Mouse (Mus musculus): ENCODE measurements around the gene Map1lc3a. TPM values are rescaled to one million over a fixed set of nuclear protein-coding genes. Genes with fewer than 3 reads are reported as not detected.
A peak's percentile ranks its signal among the peaks of the same experiment; 100 is the strongest.

The Map1lc3a gene
- total RNA-seq (2014; fragmentation: Nextera tagmentation) (0.60 and 2.2 TPM in 2 replicates), total RNA-seq (2017) (1.1 and 1.3 TPM in 2 replicates)

- ATAC-seq (replicated peaks; ENCODE audit: poor library complexity, severe bottlenecking) = peak; percentile 84
These were observed at the start of gene Map1lc3a for GRCm38 (mm10) chr2:155276195-155276594. Map1lc3a (plus strand) TSS chr2:155276297.

GRCm38 (mm10) chr2:155235746-155236361, 40.2 kb upstream of the Map1lc3a start:
- peak; percentile 34 for ATAC-seq (replicated peaks; ENCODE audit: poor library complexity, severe bottlenecking)

- peak; percentile 96 for ATAC-seq (replicated peaks; ENCODE audit: poor library complexity, severe bottlenecking)
These were observed 39.6 kb upstream of the Map1lc3a start, which contains the start of gene Dynlrb1 for GRCm38 (mm10) chr2:155236362-155236992. Dynlrb1 (plus strand) TSS chr2:155236533.

GRCm38 (mm10) chr2:155237276-155237675, 38.8 kb upstream of the Map1lc3a start:
- no peak for ATAC-seq (replicated peaks; ENCODE audit: poor library complexity, severe bottlenecking)

GRCm38 (mm10) chr2:155240915-155241314, 35.2 kb upstream of the Map1lc3a start:
- no peak for ATAC-seq (replicated peaks; ENCODE audit: poor library complexity, severe bottlenecking)

- ATAC-seq (replicated peaks; ENCODE audit: poor library complexity, severe bottlenecking) = no peak
These were observed 33.7 kb upstream of the Map1lc3a start for GRCm38 (mm10) chr2:155242296-155242855.

- no peak for ATAC-seq (replicated peaks; ENCODE audit: poor library complexity, severe bottlenecking)
These were observed 29.9 kb upstream of the Map1lc3a start for GRCm38 (mm10) chr2:155246231-155246630.

- ATAC-seq (replicated peaks; ENCODE audit: poor library complexity, severe bottlenecking) = no peak
These were observed 27.9 kb upstream of the Map1lc3a start for GRCm38 (mm10) chr2:155248206-155248605.

- no peak for ATAC-seq (replicated peaks; ENCODE audit: poor library complexity, severe bottlenecking)
These were observed 27.4 kb upstream of the Map1lc3a start for GRCm38 (mm10) chr2:155248718-155249117.

GRCm38 (mm10) chr2:155249588-155249987, 26.5 kb upstream of the Map1lc3a start:
- no peak for ATAC-seq (replicated peaks; ENCODE audit: poor library complexity, severe bottlenecking)

GRCm38 (mm10) chr2:155265526-155265925, 10.6 kb upstream of the Map1lc3a start:
- ATAC-seq (replicated peaks; ENCODE audit: poor library complexity, severe bottlenecking) = no peak

GRCm38 (mm10) chr2:155266896-155267295, 9.2 kb upstream of the Map1lc3a start:
- no peak for ATAC-seq (replicated peaks; ENCODE audit: poor library complexity, severe bottlenecking)

GRCm38 (mm10) chr2:155271957-155272356, 4.1 kb upstream of the Map1lc3a start:
- no peak for ATAC-seq (replicated peaks; ENCODE audit: poor library complexity, severe bottlenecking)

GRCm38 (mm10) chr2:155272396-155273170, 3.5 kb upstream of the Map1lc3a start:
- ATAC-seq (replicated peaks; ENCODE audit: poor library complexity, severe bottlenecking) = no peak

GRCm38 (mm10) chr2:155273603-155274002, 2.5 kb upstream of the Map1lc3a start:
- ATAC-seq (replicated peaks; ENCODE audit: poor library complexity, severe bottlenecking) = no peak

- peak; percentile 58 for ATAC-seq (replicated peaks; ENCODE audit: poor library complexity, severe bottlenecking)
These were observed 601 bp downstream of the Map1lc3a start for GRCm38 (mm10) chr2:155276621-155277175.

GRCm38 (mm10) chr2:155277721-155278120, 1.6 kb downstream of the Map1lc3a start:
- no peak for ATAC-seq (replicated peaks; ENCODE audit: poor library complexity, severe bottlenecking)

- ATAC-seq (replicated peaks; ENCODE audit: poor library complexity, severe bottlenecking) = no peak
These were observed 2.3 kb downstream of the Map1lc3a start for GRCm38 (mm10) chr2:155278361-155278760.

- ATAC-seq (replicated peaks; ENCODE audit: poor library complexity, severe bottlenecking) = no peak
These were observed 3.1 kb downstream of the Map1lc3a start for GRCm38 (mm10) chr2:155279163-155279562.

- ATAC-seq (replicated peaks; ENCODE audit: poor library complexity, severe bottlenecking) = no peak
These were observed 4.0 kb downstream of the Map1lc3a start for GRCm38 (mm10) chr2:155280116-155280515.
